Mouse (Mus musculus) E14TG2a.4 (cell line): ENCODE measurements around the gene Ddx58.

Experiments
- H3K27me3 ChIP-seq: 2 replicates; pipeline ENCODE4 v1.6.1; 2014; ENCODE audit warnings: low read length, control low read depth; ENCODE audit not compliant: insufficient read depth
- H3K36me3 ChIP-seq: 2 replicates; pipeline ENCODE4 v1.6.1; 2014; ENCODE audit warnings: low read length, control low read depth; ENCODE audit not compliant: insufficient read depth
- H3K4me1 ChIP-seq: replicated peaks from 2 replicates; pipeline ENCODE4 v1.6.1; 2014; ENCODE audit warnings: low read depth, low read length, control low read depth
- H3K4me3 ChIP-seq: replicated peaks from 2 replicates; pipeline ENCODE4 v1.5.1; 2014; ENCODE audit warnings: mild to moderate bottlenecking, low read length
- H3K9me3 ChIP-seq: 2 replicates; pipeline ENCODE4 v1.6.1; 2014; ENCODE audit warnings: low read length, control low read depth
- CTCF ChIP-seq: conservative IDR thresholded peaks from 2 replicates; pipeline ENCODE4 v1.5.1; 2014; ENCODE audit warnings: low read length
- NANOG ChIP-seq: IDR thresholded peaks from 2 replicates; pipeline ENCODE4 v1.6.1; 2014; ENCODE audit warnings: borderline replicate concordance, low read length, mixed read lengths
- POU5F1 ChIP-seq: IDR thresholded peaks from 2 replicates; pipeline ENCODE4 v1.6.1; 2014; ENCODE audit warnings: low read length, borderline replicate concordance

The Ddx58 gene

DNA sequence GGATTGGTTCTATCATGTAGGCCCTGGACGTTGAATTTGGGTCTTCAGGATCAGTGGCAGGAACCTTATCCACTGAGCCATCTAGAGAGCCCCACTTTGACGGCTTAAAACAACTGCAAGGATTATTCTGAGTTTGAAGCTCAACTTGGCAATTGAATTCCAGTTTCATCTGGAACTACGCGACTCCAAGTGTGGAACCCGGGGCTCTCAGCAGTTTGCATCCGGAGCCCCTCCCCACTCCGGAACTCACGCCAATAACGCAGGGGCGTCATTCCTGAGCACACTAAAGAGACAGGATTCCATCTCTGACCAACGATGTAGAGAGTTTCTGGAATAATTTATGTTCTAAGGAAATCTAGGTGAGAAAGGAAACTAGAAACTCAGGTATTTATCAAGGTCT lies 12.5 kb downstream of the Ddx58 start:
- H3K9me3 ChIP-seq: no peaks in the 10 kb centered on the region
- peaks cover 22% of the 10 kb centered on the region for H3K36me3 ChIP-seq
- H3K4me3 ChIP-seq: peak overlapping the region; percentile 55
- no peaks in the 10 kb centered on the region for H3K27me3 ChIP-seq
- TF ChIP-seq NANOG (0 out of 2 replicates have a peak, but pooled peaks have one; percentile 5), POU5F1 (no peak), CTCF (no peak)
- peaks cover 80% of the 10 kb centered on the region for H3K4me1 ChIP-seq

DNA sequence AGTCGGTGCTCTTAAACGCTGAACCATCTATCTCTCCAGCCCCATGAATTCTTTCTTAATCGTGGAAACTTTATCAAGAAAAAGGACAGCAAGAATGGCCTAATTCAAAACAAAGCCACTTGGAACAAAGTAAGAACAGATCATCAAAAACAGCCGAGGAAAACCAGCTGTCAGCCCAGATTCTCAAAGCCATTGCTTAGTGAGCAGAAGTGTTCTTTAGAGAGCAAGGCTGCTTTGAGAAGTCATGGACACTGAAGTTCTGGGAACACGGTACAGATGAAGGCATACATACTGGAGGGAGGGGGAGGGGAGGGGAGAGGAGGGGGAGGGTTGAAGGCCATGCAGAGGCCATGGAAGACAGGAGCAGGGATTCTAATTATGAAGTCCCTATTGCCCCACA lies 13.5 kb downstream of the Ddx58 start:
- Histone ChIP-seq H3K4me1 (peaks cover 86% of the 10 kb centered on the region), H3K9me3 (no peaks in the 10 kb centered on the region), H3K36me3 (peaks cover 22% of the 10 kb centered on the region), H3K4me3 (no peak overlapping the region), H3K27me3 (no peaks in the 10 kb centered on the region)
- no peak for TF ChIP-seq POU5F1
- no peak for TF ChIP-seq NANOG
- no peak for TF ChIP-seq CTCF

DNA sequence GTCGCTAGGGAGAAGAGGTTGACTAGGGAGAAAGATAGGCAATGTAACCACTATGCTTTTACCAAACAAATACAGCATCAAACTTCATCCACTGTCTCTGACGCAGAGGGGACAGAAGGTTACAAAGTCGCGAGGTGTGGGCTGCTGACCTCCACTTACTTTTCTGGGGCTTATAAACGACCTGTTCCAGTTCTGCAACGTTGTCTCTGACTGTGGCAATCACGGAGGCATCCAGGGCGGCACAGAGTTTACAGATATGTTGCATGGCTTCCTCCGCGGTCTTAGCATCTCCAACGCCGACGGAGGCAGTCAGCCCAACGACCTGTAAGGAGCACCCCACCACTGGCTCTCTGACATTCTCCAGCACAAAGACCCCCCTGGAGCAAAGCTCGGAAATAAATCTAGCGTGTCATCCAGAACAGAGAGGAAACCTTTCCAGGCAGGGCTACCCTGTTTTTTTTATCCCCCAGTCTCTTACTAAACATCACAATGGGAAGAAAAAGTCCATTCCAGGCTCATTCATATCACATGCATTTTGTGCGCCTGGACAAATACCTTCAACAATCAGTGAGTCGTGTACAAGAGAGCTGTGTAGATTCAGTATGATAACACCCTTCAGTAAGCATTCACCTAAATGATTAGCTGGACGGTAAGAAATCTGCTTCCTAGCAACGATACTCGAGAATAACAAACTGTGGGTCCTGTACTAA lies 17.6 kb downstream of the Ddx58 start:
- H3K4me3 ChIP-seq: peak overlapping the region; percentile 53
- H3K27me3 ChIP-seq: no peaks in the 10 kb centered on the region
- H3K36me3 ChIP-seq: peaks cover 47% of the 10 kb centered on the region
- peaks cover 11% of the 10 kb centered on the region for H3K9me3 ChIP-seq
- peaks cover 75% of the 10 kb centered on the region for H3K4me1 ChIP-seq
- TF ChIP-seq NANOG: no peak
- TF ChIP-seq CTCF: no peak
- no peak for TF ChIP-seq POU5F1

DNA sequence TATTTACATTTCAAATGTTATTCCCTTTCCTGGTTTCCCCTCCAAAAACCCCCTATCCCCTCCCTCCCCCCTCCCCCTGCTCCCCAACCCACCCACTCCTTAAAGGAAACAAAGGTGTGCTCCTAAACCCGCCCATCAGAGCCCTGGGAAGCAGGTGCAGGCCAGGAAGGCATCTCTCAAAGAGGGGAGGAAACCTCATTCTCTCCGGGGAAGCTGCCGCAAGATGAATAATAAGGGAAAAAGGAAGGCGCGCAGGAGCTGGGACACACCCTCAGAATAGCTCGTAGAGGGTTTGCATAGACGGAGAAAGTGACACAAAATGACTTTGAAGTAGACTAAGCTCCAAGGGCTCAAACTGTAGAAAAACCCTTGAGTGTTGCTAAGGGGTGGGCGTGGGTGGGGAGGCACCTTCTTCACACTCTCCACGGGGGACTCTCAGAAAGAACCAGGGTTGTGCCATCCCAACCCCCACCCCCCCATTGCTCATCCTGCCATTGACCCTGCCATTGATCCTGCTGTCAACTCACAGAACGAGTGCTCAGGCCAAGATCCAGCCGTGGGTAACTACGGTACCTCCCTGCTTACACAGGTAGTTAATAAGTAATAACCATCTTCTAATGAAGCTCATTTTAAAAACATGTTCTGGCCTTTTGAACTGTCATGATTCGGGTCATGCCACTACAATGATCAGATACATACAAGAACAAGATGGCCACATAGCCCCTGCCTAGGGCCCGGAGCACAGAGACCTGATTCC lies 18.4 kb downstream of the Ddx58 start:
- Histone ChIP-seq H3K9me3 (peaks cover 11% of the 10 kb centered on the region), H3K4me1 (peaks cover 67% of the 10 kb centered on the region), H3K36me3 (peaks cover 55% of the 10 kb centered on the region), H3K4me3 (peak overlapping the region; percentile 74), H3K27me3 (no peaks in the 10 kb centered on the region)
- no peak for TF ChIP-seq NANOG
- no peak for TF ChIP-seq CTCF
- no peak for TF ChIP-seq POU5F1

DNA sequence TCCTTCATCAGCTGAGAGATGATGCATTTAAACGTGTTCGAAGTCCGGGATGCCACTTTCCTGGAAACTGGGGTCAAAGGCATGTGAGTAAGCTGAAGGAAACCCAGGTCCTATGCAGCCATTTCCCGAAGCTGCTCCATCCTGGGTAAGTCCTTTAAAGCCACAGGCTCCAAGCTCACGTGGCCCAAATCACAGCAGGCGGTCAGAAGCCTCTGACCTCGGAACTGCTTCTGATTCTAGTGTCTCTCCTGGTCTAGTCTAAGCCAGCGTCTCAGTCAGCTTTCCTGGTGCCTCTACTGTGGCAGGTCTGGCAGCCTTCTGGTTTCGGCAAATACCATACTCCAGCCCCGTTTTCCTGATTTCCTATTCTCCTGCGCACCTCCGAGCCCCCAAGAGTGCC lies 19.2 kb downstream of the Ddx58 start:
- H3K4me3 ChIP-seq: peak overlapping the region; percentile 74
- H3K27me3 ChIP-seq: no peaks in the 10 kb centered on the region
- no peak for TF ChIP-seq NANOG
- TF ChIP-seq CTCF: no peak
- peaks cover 59% of the 10 kb centered on the region for H3K4me1 ChIP-seq
- peaks cover 11% of the 10 kb centered on the region for H3K9me3 ChIP-seq
- peaks cover 58% of the 10 kb centered on the region for H3K36me3 ChIP-seq

DNA sequence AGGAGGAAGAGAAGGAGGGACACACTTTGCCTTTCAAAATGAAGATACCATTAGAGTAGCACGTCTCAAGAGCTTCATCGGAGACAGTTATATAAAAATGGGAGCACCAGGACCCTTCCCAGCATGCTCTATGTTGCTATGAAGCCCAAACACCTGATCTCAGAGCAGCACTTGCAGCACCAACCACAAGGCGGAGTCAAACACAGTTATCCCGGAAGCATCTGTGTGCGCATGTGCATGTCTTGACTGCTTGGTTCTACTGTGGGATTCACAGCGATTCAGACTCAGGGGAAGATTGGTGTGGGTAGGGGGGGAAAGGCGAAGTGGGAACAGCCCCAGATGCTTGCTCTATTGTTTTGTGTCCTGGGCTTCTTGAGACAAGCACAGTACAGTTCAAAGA lies 21.2 kb downstream of the Ddx58 start:
- Histone ChIP-seq H3K27me3 (no peaks in the 10 kb centered on the region), H3K4me1 (peaks cover 47% of the 10 kb centered on the region), H3K9me3 (peaks cover 11% of the 10 kb centered on the region), H3K4me3 (peak overlapping the region; percentile 74; the same call in 1 of the 2 replicates), H3K36me3 (peaks cover 60% of the 10 kb centered on the region)
- TF ChIP-seq NANOG (no peak), CTCF (peak; percentile 28; the same call in 1 of the 2 replicates), POU5F1 (no peak)

DNA sequence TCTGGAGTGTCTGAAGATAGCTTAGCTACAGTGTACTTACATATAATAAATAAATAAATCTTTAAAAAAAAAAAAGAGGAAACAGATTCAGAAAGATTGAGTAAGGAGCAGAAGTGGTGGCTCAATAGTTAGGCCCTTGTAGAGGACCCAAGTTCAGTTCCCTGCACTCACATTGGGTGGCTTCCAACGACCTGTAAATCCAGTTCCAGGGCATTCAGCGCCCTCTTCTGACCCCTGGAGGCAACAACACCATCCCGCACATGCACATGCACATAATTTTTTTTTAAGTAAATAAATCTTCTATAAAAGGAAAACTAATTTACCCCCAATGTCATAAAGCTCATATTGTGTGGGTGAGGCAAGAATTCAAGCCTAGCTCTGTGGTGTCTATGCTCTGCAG lies 21.7 kb downstream of the Ddx58 start:
- H3K27me3 ChIP-seq: no peaks in the 10 kb centered on the region
- TF ChIP-seq POU5F1 (no peak), NANOG (no peak), CTCF (peak; percentile 48)
- H3K9me3 ChIP-seq: peaks cover 11% of the 10 kb centered on the region
- peaks cover 62% of the 10 kb centered on the region for H3K36me3 ChIP-seq
- H3K4me1 ChIP-seq: peaks cover 45% of the 10 kb centered on the region
- no peak overlapping the region for H3K4me3 ChIP-seq

DNA sequence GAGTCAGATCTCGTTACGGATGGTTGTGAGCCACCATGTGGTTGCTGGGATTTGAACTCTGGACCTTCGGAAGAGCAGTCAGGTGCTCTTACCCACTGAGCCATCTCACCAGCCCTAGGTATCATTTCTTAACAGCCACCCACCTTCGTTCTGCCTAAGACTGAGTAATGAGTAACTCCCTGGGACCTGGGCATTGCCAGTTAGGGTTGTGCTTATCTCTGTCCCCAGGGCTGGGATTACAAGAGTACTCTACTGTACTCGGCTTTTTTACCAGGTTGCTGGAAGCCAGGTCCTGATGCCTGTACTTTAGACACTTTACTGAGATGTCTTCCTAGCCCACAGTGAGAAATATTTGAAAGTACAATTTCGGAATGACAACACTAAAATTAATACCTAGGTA lies 27.5 kb downstream of the Ddx58 start:
- Histone ChIP-seq H3K27me3 (no peaks in the 10 kb centered on the region), H3K36me3 (peaks cover 91% of the 10 kb centered on the region), H3K4me1 (no peaks in the 10 kb centered on the region; the same call in 1 of the 2 replicates), H3K4me3 (no peak overlapping the region), H3K9me3 (no peaks in the 10 kb centered on the region)
- TF ChIP-seq POU5F1 (no peak), CTCF (no peak), NANOG (no peak)
